Mouse (Mus musculus) kidney, adult 18-20 months (tissue): Measurements from ENCODE around the gene Fam76b.

Source experiments
- DNase-seq: peaks from one replicate; pipeline ENCODE4 v3.0.0; 2021

The Fam76b gene

DNA sequence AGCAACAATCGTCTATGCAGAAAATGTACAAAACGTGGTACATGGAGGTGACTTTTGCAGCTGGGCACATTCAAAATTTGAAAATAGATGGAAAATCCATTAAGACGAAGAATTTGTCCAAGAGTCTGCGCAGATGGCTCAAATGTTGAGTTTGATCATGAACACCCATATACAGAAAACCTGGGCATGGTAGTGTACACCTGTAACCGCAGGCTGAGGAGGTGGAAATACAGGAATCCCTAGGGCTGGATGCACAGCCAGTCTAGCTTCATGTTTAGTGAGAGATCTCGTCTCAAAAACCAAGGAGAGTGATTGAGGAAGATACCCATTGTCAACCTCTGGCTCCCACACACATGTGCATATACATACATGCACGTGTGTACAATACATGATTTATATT is 44.1 kb downstream of the Fam76b start:
- no peak for DNase-seq

DNA sequence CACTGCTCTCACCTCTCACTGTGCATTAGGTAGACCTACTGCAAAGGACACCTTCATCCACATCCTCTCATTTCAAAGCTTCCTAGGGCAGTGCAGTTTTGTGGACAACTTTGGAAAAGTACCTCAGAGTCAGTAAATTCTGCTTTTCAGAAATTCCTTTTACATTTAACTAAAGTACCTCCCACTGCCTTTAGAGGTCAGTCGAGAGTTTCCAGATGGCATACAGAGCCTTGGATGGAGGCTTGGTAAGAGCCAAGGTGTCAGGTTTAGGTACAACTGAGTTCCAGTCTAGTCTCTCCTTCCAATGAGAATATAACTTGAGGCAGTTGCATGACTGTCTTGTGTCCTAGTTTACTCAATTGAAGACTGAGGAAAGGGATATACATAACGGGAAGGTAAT is 46.8 kb downstream of the Fam76b start:
- DNase-seq, result no peak

DNA sequence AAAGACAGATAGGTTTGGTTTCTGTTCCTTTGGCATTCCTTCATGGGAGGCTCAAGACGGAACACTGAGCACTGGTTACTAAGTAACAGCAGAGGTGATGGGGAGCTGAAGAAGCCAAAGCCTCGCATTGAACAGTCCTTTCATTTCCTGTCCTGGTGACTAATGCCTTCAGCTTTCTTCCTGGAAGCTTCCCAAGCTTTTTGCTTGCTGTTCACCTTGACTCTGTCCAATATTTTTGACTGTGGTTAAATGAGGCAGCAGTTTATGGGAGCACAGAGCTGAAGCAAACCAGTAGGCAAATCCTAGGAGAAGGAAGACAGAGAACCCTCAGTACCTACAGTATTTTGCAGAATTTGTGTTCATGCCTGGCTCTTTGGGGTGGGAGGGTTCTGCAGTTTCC is 47.8 kb downstream of the Fam76b start:
- DNase-seq, result no peak

DNA sequence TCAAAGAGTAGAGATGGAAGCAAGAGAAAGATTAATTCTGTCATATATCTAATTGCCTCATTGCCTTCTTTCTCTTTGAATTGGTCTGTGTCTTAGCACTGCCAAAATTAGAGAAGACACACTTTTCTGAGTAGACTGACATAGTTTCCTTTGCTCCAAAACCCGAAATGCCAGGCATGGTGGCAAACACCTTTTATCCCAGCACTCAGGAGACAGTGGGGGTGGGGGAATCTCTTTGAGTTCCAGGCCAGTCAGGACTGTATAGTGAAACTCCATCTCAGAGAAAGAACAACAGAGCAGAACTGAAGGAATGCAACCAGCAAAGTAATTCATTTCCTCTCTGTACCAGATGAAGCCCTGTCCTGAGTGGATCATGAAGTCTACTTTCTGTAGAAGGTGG is 53.2 kb downstream of the Fam76b start:
- no peak for DNase-seq

DNA sequence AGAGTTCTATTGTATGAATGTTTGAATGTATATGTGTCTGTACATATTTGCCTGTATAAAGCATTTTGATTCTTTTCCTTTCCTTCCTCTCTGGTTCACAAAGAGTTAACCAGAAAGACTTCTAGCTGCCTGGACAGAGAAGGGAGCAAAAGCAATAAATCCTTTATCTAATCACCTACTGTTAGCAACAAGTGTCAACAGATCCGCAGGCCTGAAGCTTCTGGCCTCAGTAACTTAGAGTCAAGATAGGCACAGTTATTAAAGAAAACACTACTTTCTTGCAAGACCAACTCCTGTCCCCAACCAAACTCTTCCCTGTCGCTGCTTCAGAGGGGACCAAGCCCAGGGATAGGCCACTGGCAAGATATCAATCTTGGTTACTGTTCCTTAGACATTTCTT is 55.0 kb downstream of the Fam76b start:
- DNase-seq, result no peak

DNA sequence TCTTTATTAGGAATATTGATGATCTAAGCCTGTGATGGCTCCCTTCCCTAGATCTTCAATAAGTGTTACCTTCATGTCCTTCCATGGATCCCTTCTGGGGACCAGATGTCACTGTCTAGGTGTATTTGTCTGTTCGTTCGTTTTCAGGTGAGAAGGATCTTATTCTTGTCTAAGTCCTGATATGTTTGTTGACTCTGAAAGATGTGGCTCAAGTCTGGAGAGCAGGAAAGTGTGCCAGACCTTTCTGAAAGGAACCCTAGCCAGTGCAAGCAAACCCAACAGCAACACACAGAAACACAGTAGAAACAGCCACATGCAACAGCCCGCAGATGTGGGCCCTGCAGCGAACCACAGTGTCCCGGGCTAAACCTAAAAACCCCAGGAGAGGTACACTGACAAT is 61.5 kb downstream of the Fam76b start:
- no peak for DNase-seq

DNA sequence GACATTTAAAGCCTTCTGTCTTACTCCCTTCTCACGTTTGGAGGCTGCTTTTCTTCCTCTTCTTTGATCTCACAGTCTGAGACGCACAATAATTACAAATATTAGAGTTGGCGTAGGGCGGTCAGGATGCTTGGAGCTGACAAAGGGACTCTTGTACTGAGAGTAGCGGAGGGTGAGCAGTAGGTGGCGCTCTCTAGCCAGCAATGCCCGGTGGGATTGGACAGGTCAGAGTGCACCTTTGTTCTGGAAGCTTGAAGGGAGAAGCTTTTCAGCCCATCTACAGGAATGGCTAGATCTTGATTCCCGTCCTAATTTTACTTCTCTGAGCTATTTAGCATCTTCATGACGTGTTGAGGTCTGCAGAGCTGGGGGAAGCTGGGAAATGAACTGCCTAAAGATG is 62.1 kb downstream of the Fam76b start:
- peak; percentile 79 for DNase-seq

DNA sequence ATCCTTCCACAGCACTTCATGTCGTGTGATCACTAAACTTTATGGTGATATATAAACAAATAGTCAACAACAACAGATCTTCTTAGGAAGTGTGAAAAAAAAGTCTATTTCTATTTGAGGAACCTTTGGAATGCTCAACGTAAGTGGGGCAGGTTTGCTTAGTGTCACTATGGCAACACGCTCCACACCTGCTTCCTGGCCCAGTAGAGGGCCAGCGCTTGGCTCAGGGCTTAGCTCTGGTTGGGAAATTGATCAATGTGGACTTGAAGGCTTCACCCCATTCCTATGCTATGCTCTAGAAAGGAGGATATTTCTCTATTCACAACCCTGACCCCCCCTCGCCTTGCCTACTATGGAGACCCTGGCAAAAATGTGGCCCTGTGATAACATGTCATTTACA is 62.7 kb downstream of the Fam76b start:
- no peak for DNase-seq

DNA sequence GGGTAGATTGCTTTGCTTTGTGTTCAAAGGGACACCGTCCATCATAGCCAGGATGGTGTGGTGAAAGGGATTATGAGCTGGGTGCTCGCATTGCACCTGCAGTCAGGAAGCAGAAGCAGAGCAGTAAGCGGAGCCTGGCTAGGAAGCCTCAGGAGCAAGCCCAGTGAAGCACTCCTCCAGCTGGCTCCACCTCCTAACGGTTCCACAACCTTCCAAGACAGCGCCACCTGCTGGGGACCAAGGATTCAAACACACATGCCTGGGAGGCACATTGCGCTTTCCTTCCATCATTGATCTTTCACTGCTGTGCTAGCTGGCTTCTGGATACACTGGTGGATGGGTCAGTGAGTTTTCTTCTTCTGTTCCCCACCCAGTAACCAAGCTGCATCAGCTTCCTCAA is 64.4 kb downstream of the Fam76b start:
- no peak for DNase-seq

DNA sequence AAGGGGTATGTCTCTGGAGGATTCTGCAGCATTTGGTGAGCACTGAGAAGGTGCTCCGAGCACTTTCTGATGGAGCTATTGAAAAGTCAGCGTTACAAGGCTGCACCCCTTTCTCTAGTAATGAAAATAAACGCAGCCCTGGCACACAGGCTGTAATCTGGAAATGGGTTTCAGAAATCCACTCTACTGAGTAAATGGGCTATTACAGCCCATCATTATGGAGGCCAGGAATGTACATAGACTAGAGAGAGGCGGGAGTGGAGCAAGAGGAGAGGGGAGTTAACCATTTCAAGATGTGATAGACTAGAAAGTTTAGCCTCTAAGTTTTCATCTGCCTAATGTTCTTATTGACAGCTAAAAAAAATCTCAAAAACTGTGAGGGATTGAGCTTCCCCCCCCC is 65.5 kb downstream of the Fam76b start:
- DNase-seq, result no peak

DNA sequence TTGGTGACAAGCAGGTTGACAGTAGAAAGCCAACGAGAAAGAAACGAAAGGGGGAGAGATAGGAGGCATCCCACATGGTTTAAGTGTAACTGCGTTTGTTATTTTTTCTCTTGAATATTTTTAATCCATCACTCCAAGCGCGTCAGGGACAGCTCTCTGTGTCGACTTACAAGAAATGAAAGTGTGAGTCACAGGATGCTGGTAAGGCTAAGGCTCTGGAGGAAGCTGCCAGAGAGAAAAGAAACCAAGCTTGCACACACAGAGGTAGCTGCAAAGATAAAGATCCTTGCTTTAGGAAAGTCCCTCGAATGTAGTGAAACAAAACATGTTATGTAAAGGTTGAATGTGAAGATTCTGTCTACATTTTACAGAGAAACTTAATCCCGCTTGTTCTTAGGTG is 67.0 kb downstream of the Fam76b start:
- no peak for DNase-seq

DNA sequence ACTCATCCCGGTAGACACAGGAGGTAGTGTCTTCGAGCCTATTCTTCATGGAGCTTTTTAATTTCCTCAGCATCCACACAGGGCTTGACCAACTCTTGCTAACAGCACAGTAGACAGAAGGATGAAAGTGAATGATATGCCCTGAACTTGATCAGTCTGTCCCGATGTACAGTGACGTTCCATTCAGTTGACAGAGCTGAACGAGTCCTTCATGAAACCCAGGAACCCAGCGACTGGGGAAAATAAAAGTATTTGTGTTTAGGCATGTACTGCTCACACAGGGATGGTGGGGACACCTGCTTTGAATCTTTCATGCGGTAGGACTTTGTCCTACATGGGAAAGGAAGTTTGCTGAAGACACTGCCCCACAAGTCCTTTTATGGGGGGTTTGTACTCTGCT is 67.4 kb downstream of the Fam76b start:
- DNase-seq, result no peak

DNA sequence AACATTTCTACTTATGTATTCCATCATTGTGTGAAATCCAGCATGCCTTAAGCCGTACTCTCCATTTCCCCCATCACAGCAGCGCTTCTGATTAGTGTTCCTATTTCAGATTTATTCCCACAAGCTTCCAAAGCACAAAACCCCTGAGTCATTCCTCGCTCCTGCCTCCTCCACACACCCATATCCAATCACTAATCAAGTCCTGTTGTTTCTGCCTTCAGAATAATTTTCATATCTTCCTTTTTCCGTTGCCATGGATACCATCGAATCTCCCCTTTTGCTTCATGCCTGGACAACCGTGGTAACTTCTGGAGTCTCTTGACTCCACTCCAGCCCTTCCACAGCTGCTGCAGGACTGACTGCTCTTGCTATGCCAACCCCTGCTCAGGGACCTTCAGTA is 68.5 kb downstream of the Fam76b start:
- no peak for DNase-seq

DNA sequence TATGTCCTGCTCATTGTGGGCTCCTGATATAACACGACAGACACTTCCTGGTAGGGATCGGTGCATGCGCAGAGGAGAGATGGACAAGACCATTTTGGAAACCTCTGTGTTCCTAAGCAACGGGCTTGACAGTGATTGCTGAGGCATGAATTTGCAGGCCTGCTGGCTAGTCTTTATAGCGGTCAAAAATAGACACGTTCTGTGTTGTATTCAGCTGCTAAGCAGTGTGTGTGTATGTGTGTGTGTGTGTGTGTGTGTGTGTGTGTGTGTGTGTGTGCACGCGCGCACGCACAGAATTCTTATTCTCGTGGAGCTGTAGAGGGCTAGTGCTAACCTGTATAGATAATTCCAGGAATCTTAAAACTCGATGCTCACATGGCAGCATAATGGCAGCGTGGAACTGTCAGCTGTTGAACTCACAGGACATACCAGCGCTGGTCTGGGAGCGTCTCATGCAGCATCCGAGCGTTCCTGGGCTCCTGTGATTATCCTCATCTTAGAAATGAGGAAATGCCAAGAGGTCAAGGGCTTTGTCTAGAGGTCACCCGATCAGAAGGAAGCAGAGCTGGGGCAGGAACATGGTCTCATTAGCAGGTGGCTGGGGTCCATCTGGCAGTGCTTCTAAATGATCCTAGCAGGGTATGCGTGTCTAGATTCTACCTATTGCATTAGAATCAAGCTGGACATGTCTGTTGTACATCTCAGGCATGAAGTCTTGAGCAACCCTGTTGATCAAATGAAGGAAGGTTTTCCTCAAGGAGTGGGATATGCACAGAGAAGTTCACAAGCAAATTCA is 71.2 kb downstream of the Fam76b start:
- no peak for DNase-seq

DNA sequence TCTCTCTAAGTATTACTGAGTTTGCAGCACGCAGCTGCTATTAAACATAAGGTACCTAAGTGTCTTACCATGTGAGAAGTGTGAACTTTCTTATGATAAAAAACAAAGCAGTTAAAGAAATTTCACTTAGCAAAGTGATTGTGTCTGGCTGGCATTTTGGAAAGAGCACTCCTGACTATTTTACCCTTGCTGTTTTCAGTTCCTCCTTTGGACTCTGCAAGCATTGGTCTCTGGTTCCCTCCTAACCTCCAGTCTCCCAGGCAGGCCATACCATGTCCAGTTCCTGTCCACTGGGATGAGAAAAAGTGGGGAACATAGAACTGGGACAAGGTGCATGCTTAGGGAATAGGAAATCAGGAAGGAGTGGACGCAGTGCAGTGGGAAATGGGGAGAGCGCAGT is 74.5 kb downstream of the Fam76b start:
- DNase-seq, result no peak

DNA sequence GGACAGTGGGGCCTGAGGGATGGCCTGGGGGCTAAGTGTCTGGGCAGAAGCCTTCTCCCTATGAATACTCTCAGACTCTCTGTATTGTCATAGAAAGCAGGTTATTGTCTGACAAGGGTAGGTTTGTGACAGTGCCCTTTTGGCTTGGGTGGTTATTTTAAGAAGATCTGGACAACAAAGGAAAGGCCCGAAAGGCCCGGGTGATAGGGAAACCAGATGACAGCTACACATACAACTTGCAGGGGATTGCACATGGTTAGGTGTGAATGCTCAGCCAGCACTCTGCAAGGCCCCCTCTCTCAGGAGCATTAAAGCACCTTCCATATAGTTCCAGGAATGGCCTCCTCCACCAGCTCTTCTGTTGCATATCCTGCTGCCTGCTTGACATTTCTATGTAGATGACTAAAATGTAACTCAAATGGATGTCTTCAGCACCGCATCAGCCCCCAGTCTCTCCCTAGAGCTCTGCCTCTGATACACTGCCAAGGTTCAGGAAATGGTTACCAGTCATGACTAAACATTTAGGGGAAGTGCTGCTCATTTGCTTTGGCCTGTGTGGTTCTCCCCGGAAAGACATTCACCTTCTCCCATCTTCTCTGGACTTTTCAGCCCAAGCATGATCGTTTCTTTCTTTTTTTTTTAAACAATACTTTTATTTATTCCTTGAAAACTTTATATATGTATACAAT is 76.7 kb downstream of the Fam76b start:
- no peak for DNase-seq
